Mouse (Mus musculus): ENCODE data around the gene Frmd4b. TPM values are rescaled to one million over a fixed set of nuclear protein-coding genes. Genes with fewer than 3 reads are reported as not detected.

Gene Frmd4b
- polyA plus RNA-seq, 1 experiment from 2014 or later: 34.7 TPM

- Histone ChIP-seq H3K9me3 (replicated peaks) (0 out of 2 replicates have a peak, but pooled peaks cover 5% of the 10 kb centered on the region), H3K27me3 (no peaks in the 10 kb centered on the region), H3K4me2 (no peak overlapping the region), H3K27ac (no peak overlapping the region), H3K4me1 (peaks cover 52% of the 10 kb centered on the region), H3K9ac (no peak overlapping the region), H3K36me3 (ENCODE audit: poor library complexity, severe bottlenecking) (no peaks in the 10 kb centered on the region), H3K4me3 (no peak overlapping the region)
- 52% methylated on average over 2 of the region's 2 CpGs for WGBS
- no peak for ATAC-seq
These were observed 7.3 kb downstream of the Frmd4b start for GRCm38 (mm10) chr6:97610051-97610450.

GRCm38 (mm10) chr6:97607646-97608045, 9.7 kb downstream of the Frmd4b start:
- Histone ChIP-seq H3K9me3 (replicated peaks) (0 out of 2 replicates have a peak, but pooled peaks cover 5% of the 10 kb centered on the region), H3K27me3 (no peaks in the 10 kb centered on the region), H3K9ac (no peak overlapping the region), H3K4me1 (peaks cover 40% of the 10 kb centered on the region), H3K4me2 (no peak overlapping the region), H3K27ac (no peak overlapping the region), H3K4me3 (no peak overlapping the region), H3K36me3 (ENCODE audit: poor library complexity, severe bottlenecking) (no peaks in the 10 kb centered on the region)
- no peak for ATAC-seq
- WGBS: 44% methylated on average over 3 of the region's 3 CpGs

GRCm38 (mm10) chr6:97595218-97595617, 22.1 kb downstream of the Frmd4b start:
- Histone ChIP-seq H3K27ac (peak overlapping the region; percentile 10; the same call in 1 of the 2 replicates), H3K27me3 (no peaks in the 10 kb centered on the region), H3K36me3 (ENCODE audit: poor library complexity, severe bottlenecking) (no peaks in the 10 kb centered on the region), H3K9me3 (replicated peaks) (no peaks in the 10 kb centered on the region), H3K9ac (no peak overlapping the region), H3K4me1 (peaks cover 9% of the 10 kb centered on the region), H3K4me2 (no peak overlapping the region), H3K4me3 (no peak overlapping the region)
- ATAC-seq: no peak
- 66% methylated on average over 3 of the region's 3 CpGs for WGBS

- peaks cover 15% of the 10 kb centered on the region for H3K4me1 ChIP-seq
- H3K4me3 ChIP-seq: no peak overlapping the region
- no peaks in the 10 kb centered on the region for H3K27me3 ChIP-seq
- whole genome bisulfite sequencing: 97% methylated on average over 7 of the region's 7 CpGs
- no peak overlapping the region for H3K4me2 ChIP-seq
- H3K27ac ChIP-seq: no peak overlapping the region
- no peak overlapping the region for H3K9ac ChIP-seq
- no peaks in the 10 kb centered on the region for H3K9me3 ChIP-seq (replicated peaks)
- ATAC-seq: no peak
- H3K36me3 ChIP-seq (ENCODE audit: poor library complexity, severe bottlenecking): no peaks in the 10 kb centered on the region
These were observed 22.8 kb downstream of the Frmd4b start for GRCm38 (mm10) chr6:97594589-97594988.

- no peaks in the 10 kb centered on the region for H3K9me3 ChIP-seq (replicated peaks)
- H3K27me3 ChIP-seq: no peaks in the 10 kb centered on the region
- H3K9ac ChIP-seq: no peak overlapping the region
- no peak overlapping the region for H3K4me2 ChIP-seq
- H3K27ac ChIP-seq: peak overlapping the region; percentile 67
- peaks cover 28% of the 10 kb centered on the region for H3K4me1 ChIP-seq
- no peak overlapping the region for H3K4me3 ChIP-seq
- 31% methylated on average over 5 of the region's 5 CpGs for WGBS
- H3K36me3 ChIP-seq (ENCODE audit: poor library complexity, severe bottlenecking): no peaks in the 10 kb centered on the region
- ATAC-seq: peak; percentile 79
These were observed 27.1 kb downstream of the Frmd4b start for GRCm38 (mm10) chr6:97590230-97590629.

- Histone ChIP-seq H3K9me3 (replicated peaks) (no peaks in the 10 kb centered on the region), H3K27me3 (no peaks in the 10 kb centered on the region), H3K4me3 (no peak overlapping the region), H3K36me3 (ENCODE audit: poor library complexity, severe bottlenecking) (no peaks in the 10 kb centered on the region), H3K4me2 (no peak overlapping the region), H3K4me1 (peaks cover 28% of the 10 kb centered on the region), H3K9ac (no peak overlapping the region), H3K27ac (peak overlapping the region; percentile 67)
- ATAC-seq: no peak
- WGBS: 64% methylated on average over 3 of the region's 3 CpGs
These were observed 27.8 kb downstream of the Frmd4b start for GRCm38 (mm10) chr6:97589581-97589980.

GRCm38 (mm10) chr6:97589031-97589430, 28.3 kb downstream of the Frmd4b start:
- Histone ChIP-seq H3K9ac (no peak overlapping the region), H3K36me3 (ENCODE audit: poor library complexity, severe bottlenecking) (no peaks in the 10 kb centered on the region), H3K9me3 (replicated peaks) (no peaks in the 10 kb centered on the region), H3K4me3 (no peak overlapping the region), H3K27ac (peak overlapping the region; percentile 67), H3K4me2 (no peak overlapping the region), H3K4me1 (peaks cover 28% of the 10 kb centered on the region), H3K27me3 (no peaks in the 10 kb centered on the region)
- 86% methylated on average over 7 of the region's 7 CpGs for WGBS
- no peak for ATAC-seq

GRCm38 (mm10) chr6:97586606-97587005, 30.7 kb downstream of the Frmd4b start:
- no peak overlapping the region for H3K27ac ChIP-seq
- H3K4me1 ChIP-seq: peaks cover 36% of the 10 kb centered on the region
- no peak for ATAC-seq
- H3K4me3 ChIP-seq: no peak overlapping the region
- no peak overlapping the region for H3K4me2 ChIP-seq
- no peaks in the 10 kb centered on the region for H3K9me3 ChIP-seq (replicated peaks)
- no peak overlapping the region for H3K9ac ChIP-seq
- H3K27me3 ChIP-seq: no peaks in the 10 kb centered on the region
- H3K36me3 ChIP-seq (ENCODE audit: poor library complexity, severe bottlenecking): no peaks in the 10 kb centered on the region

- no peak overlapping the region for H3K9ac ChIP-seq
- no peak overlapping the region for H3K27ac ChIP-seq
- H3K27me3 ChIP-seq: no peaks in the 10 kb centered on the region
- H3K4me2 ChIP-seq: no peak overlapping the region
- no peaks in the 10 kb centered on the region for H3K9me3 ChIP-seq (replicated peaks)
- H3K36me3 ChIP-seq (ENCODE audit: poor library complexity, severe bottlenecking): no peaks in the 10 kb centered on the region
- ATAC-seq: no peak
- WGBS: 77% methylated on average over 8 of the region's 8 CpGs
- peaks cover 36% of the 10 kb centered on the region for H3K4me1 ChIP-seq
- no peak overlapping the region for H3K4me3 ChIP-seq
These were observed 31.3 kb downstream of the Frmd4b start for GRCm38 (mm10) chr6:97586024-97586423.

- Histone ChIP-seq H3K4me1 (peaks cover 28% of the 10 kb centered on the region), H3K27me3 (no peaks in the 10 kb centered on the region), H3K27ac (no peak overlapping the region), H3K36me3 (ENCODE audit: poor library complexity, severe bottlenecking) (no peaks in the 10 kb centered on the region), H3K4me3 (no peak overlapping the region), H3K9ac (no peak overlapping the region), H3K4me2 (no peak overlapping the region), H3K9me3 (replicated peaks) (no peaks in the 10 kb centered on the region)
- ATAC-seq: no peak
- WGBS: 63% methylated on average over 8 of the region's 8 CpGs
These were observed 34.6 kb downstream of the Frmd4b start for GRCm38 (mm10) chr6:97582748-97583147.

- Histone ChIP-seq H3K36me3 (ENCODE audit: poor library complexity, severe bottlenecking) (no peaks in the 10 kb centered on the region), H3K4me1 (peaks cover 36% of the 10 kb centered on the region), H3K27ac (no peak overlapping the region), H3K9ac (no peak overlapping the region), H3K27me3 (no peaks in the 10 kb centered on the region), H3K4me3 (no peak overlapping the region), H3K4me2 (no peak overlapping the region), H3K9me3 (replicated peaks) (no peaks in the 10 kb centered on the region)
- WGBS: 87% methylated on average over 7 of the region's 7 CpGs
- no peak for ATAC-seq
These were observed 35.4 kb downstream of the Frmd4b start for GRCm38 (mm10) chr6:97581941-97582340.

- Histone ChIP-seq H3K4me3 (no peak overlapping the region), H3K27ac (no peak overlapping the region), H3K36me3 (ENCODE audit: poor library complexity, severe bottlenecking) (no peaks in the 10 kb centered on the region), H3K27me3 (no peaks in the 10 kb centered on the region), H3K4me2 (no peak overlapping the region), H3K9ac (no peak overlapping the region), H3K9me3 (replicated peaks) (no peaks in the 10 kb centered on the region), H3K4me1 (peaks cover 44% of the 10 kb centered on the region)
- WGBS: 97% methylated on average over 2 of the region's 2 CpGs
- no peak for ATAC-seq
These were observed 36.8 kb downstream of the Frmd4b start for GRCm38 (mm10) chr6:97580479-97581030.

- Histone ChIP-seq H3K4me3 (no peak overlapping the region), H3K9ac (no peak overlapping the region), H3K36me3 (ENCODE audit: poor library complexity, severe bottlenecking) (no peaks in the 10 kb centered on the region), H3K4me2 (no peak overlapping the region), H3K9me3 (replicated peaks) (no peaks in the 10 kb centered on the region), H3K27ac (no peak overlapping the region), H3K27me3 (no peaks in the 10 kb centered on the region), H3K4me1 (peaks cover 44% of the 10 kb centered on the region)
- WGBS: 50% methylated on average over 4 of the region's 4 CpGs
- ATAC-seq: no peak
These were observed 37.6 kb downstream of the Frmd4b start for GRCm38 (mm10) chr6:97579704-97580103.

Measured in forebrain, embryonic 13.5 days (tissue).